In the genomic region with DNA sequence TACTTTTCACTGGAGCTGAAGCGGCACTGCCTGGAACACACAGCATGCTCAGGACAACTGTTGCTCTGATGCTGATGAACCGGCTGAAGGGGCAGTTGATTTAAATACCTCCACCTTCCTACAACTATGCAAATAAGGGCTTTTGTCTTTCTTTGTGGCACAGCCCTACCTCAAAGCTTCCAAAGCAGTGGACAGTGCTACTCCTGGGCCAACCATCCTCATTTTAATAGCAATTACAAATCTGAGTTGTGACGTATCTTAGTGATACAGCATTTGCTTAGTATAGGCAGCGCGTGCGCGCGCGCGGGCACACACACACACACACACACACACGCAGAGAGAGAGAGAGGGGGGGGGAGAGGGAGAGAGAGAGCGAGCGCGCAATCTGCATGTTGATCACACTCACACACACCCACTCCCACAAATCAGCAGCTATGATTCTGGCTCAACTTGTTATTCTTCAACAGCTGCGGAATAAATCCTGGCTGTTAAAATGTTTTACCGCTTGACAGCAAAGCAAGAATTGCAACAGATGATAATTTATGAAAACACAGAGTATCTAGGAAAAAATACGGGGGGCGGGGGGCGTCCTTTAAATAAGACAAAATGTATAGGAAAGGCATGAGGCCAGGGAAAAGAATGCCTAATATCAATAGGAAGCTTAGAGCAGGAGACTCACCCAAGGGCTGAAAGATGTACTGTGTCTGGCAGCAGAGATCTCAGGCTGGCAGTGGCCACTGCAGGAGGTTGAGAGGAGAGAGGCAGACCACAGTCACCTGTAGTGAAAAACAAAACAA, we compare ENCODE assay signal across 8 mouse cellular contexts. TPM values are rescaled to one million over a fixed set of nuclear protein-coding genes. Genes with fewer than 3 reads are reported as not detected.
A peak's percentile ranks its signal among the peaks of the same experiment; 100 is the strongest.
DNase-seq lines count a peak whose midpoint lies in the region; ATAC-seq lines count a peak whose summit lies in the region.

No protein-coding gene starts in this region.

- ATAC-seq in forebrain, embryonic 14.5 days = peak; percentile 94
- peak; percentile 90 for ATAC-seq in midbrain, embryonic 13.5 days
- ATAC-seq in megakaryocyte-erythroid progenitor cell, adult 5-6 weeks (replicated peaks; ENCODE audit: low FRiP score, low TSS enrichment, poor library complexity, severe bottlenecking) = no peak

- H3K4me3 ChIP-seq in forebrain, embryonic 14.5 days (ENCODE audit: low read depth, low read length) = peak overlapping the region; percentile 34
- peak overlapping the region; percentile 47 for H3K4me3 ChIP-seq in midbrain, embryonic 13.5 days (replicated peaks)

- H3K9me3 ChIP-seq in forebrain, embryonic 14.5 days (replicated peaks; ENCODE audit: control insufficient read depth, low read length) = no peaks in the 10 kb centered on the region
- H3K9me3 ChIP-seq in midbrain, embryonic 13.5 days = no peaks in the 10 kb centered on the region

- H3K36me3 ChIP-seq in forebrain, embryonic 14.5 days (ENCODE audit: control insufficient read depth, insufficient read depth, low read length) = no peaks in the 10 kb centered on the region
- no peaks in the 10 kb centered on the region for H3K36me3 ChIP-seq in midbrain, embryonic 13.5 days

- DNase-seq in left cerebral cortex, adult 18-20 months (ENCODE audit: low spot score in 2 of 2) = peak; percentile 9 to 23
- DNase-seq in left cerebral cortex, adult 11 months (ENCODE audit: low spot score) = no peak
- peak; percentile 89 for DNase-seq in forebrain, embryonic 14.5 days (ENCODE audit: low spot score)
- peak; percentile 34 for DNase-seq in layer of hippocampus, adult 9-11 months
- no peak for DNase-seq in urinary bladder, postnatal 14 days (ENCODE audit: low spot score)
- no peak for DNase-seq in adrenal gland, postnatal 36 days

- peak overlapping the region; percentile 65 for H3K4me2 ChIP-seq in forebrain, embryonic 14.5 days (ENCODE audit: low read length)
- H3K4me2 ChIP-seq in midbrain, embryonic 13.5 days (replicated peaks) = peak overlapping the region; percentile 81

- H3K27ac ChIP-seq in forebrain, embryonic 14.5 days (ENCODE audit: low read depth, low read length) = peak overlapping the region; percentile 44; the same call in 1 of the 2 replicates
- H3K27ac ChIP-seq in midbrain, embryonic 13.5 days = peak overlapping the region; percentile 53

- peak overlapping the region; percentile 50 for H3K9ac ChIP-seq in forebrain, embryonic 14.5 days (ENCODE audit: low read length)
- H3K9ac ChIP-seq in midbrain, embryonic 13.5 days (replicated peaks) = peak overlapping the region; percentile 58

- under 1% methylated on average over 17 of the region's 19 CpGs for WGBS in forebrain, embryonic 14.5 days
- under 1% methylated on average over 19 of the region's 19 CpGs for WGBS in midbrain, embryonic 13.5 days

- no peaks in the 10 kb centered on the region for H3K27me3 ChIP-seq in forebrain, embryonic 14.5 days (replicated peaks; ENCODE audit: control insufficient read depth, insufficient read depth, low read length)
- H3K27me3 ChIP-seq in midbrain, embryonic 13.5 days = 0 out of 2 replicates have a peak, but pooled peaks cover 3% of the 10 kb centered on the region

- peaks cover 14% of the 10 kb centered on the region for H3K4me1 ChIP-seq in forebrain, embryonic 14.5 days (ENCODE audit: control insufficient read depth, insufficient read depth, low read length)
- peaks cover 21% of the 10 kb centered on the region for H3K4me1 ChIP-seq in midbrain, embryonic 13.5 days (replicated peaks)

RNA-seq across cellular contexts. Expression of a gene that starts 1.5 kb away (rescaled TPM):
- 1 to 10 TPM; 3.9 to 6.2 TPM for total RNA-seq in left cerebral cortex, adult 18-20 months (2021)
- polyA plus RNA-seq in forebrain, embryonic 14.5 days (2014; fragmentation: Nextera tagmentation; extraction: Ambion mirVana) = 51.5 and 68.6 TPM in 2 replicates
- polyA plus RNA-seq in midbrain, embryonic 13.5 days (2015; fragmentation: Nextera tagmentation; extraction: Ambion mirVana) = 59.7 and 66.7 TPM in 2 replicates
- total RNA-seq in megakaryocyte-erythroid progenitor cell, adult 5-6 weeks (2014; fragmentation: Nextera tagmentation) = not detected in 2 replicates
- total RNA-seq in megakaryocyte-erythroid progenitor cell, adult 5-6 weeks (2017) = not detected in 2 replicates
- 1 to 10 TPM; 6.6 to 7.9 TPM for total RNA-seq in adrenal gland, postnatal 36 days (2021)

RNA-seq across cellular contexts. Expression of a gene that starts 7.7 kb away (rescaled TPM):
- not detected for total RNA-seq in left cerebral cortex, adult 18-20 months (2021)
- not detected in 2 replicates for polyA plus RNA-seq in forebrain, embryonic 14.5 days (2014; fragmentation: Nextera tagmentation; extraction: Ambion mirVana)
- polyA plus RNA-seq in midbrain, embryonic 13.5 days (2015; fragmentation: Nextera tagmentation; extraction: Ambion mirVana) = not detected in 2 replicates
- not detected in 2 replicates for total RNA-seq in megakaryocyte-erythroid progenitor cell, adult 5-6 weeks (2014; fragmentation: Nextera tagmentation)
- total RNA-seq in megakaryocyte-erythroid progenitor cell, adult 5-6 weeks (2017) = not detected in 2 replicates
- not detected for total RNA-seq in adrenal gland, postnatal 36 days (2021)

RNA-seq across cellular contexts. Expression of a gene that starts 18.4 kb away (rescaled TPM):
- total RNA-seq in left cerebral cortex, adult 18-20 months (2021) = not detected
- polyA plus RNA-seq in forebrain, embryonic 14.5 days (2014; fragmentation: Nextera tagmentation; extraction: Ambion mirVana) = not detected in 2 replicates
- not detected in 2 replicates for polyA plus RNA-seq in midbrain, embryonic 13.5 days (2015; fragmentation: Nextera tagmentation; extraction: Ambion mirVana)
- total RNA-seq in megakaryocyte-erythroid progenitor cell, adult 5-6 weeks (2014; fragmentation: Nextera tagmentation) = not detected in 2 replicates
- not detected in 2 replicates for total RNA-seq in megakaryocyte-erythroid progenitor cell, adult 5-6 weeks (2017)
- total RNA-seq in adrenal gland, postnatal 36 days (2021) = not detected

RNA-seq across cellular contexts. Expression of a gene that starts 27.4 kb away (rescaled TPM):
- not detected for total RNA-seq in left cerebral cortex, adult 18-20 months (2021)
- not detected in 2 replicates for polyA plus RNA-seq in forebrain, embryonic 14.5 days (2014; fragmentation: Nextera tagmentation; extraction: Ambion mirVana)
- polyA plus RNA-seq in midbrain, embryonic 13.5 days (2015; fragmentation: Nextera tagmentation; extraction: Ambion mirVana) = not detected in 2 replicates
- total RNA-seq in megakaryocyte-erythroid progenitor cell, adult 5-6 weeks (2014; fragmentation: Nextera tagmentation) = not detected in 2 replicates
- not detected in 2 replicates for total RNA-seq in megakaryocyte-erythroid progenitor cell, adult 5-6 weeks (2017)
- not detected for total RNA-seq in adrenal gland, postnatal 36 days (2021)

RNA-seq across cellular contexts. Expression of a gene that starts 42.2 kb away (rescaled TPM):
- not detected for total RNA-seq in left cerebral cortex, adult 18-20 months (2021)
- not detected in 2 replicates for polyA plus RNA-seq in forebrain, embryonic 14.5 days (2014; fragmentation: Nextera tagmentation; extraction: Ambion mirVana)
- not detected in 2 replicates for polyA plus RNA-seq in midbrain, embryonic 13.5 days (2015; fragmentation: Nextera tagmentation; extraction: Ambion mirVana)
- total RNA-seq in megakaryocyte-erythroid progenitor cell, adult 5-6 weeks (2014; fragmentation: Nextera tagmentation) = not detected in 2 replicates
- total RNA-seq in megakaryocyte-erythroid progenitor cell, adult 5-6 weeks (2017) = not detected in 2 replicates
- total RNA-seq in adrenal gland, postnatal 36 days (2021) = not detected

Comparison
In these comparisons a context has a peak if more than half of its experiments do, and no peak if none do; other contexts are left out.
1. DNase-seq: peak in left cerebral cortex, adult 18-20 months (2 of 2), forebrain, embryonic 14.5 days (single experiment) and layer of hippocampus, adult 9-11 months (single experiment); none in left cerebral cortex, adult 11 months (single experiment), urinary bladder, postnatal 14 days (single experiment) and adrenal gland, postnatal 36 days (0 of 2).
2. RNA of a gene that starts 1.5 kb away (total RNA-seq): 6.6 to 7.9 TPM in adrenal gland, postnatal 36 days and 3.9 to 6.2 TPM in left cerebral cortex, adult 18-20 months; not detected in megakaryocyte-erythroid progenitor cell, adult 5-6 weeks; every median in the first group is over 4 times any median in the second.